Comparison of ENCODE assay signal across 14 mouse cellular contexts in genomic region chr5:126097262-126097628, GRCm38 (mm10).
DNase-seq lines count a peak whose midpoint lies in the region; ATAC-seq and TF ChIP-seq lines count a peak whose summit lies in the region.
"Had no signal": no experiment of that assay in that cellular context is flagged by ENCODE, and none has a peak within 500 bp of the region (broad histone marks: within the 10 kb centered on the region; RNA-seq: fewer than 3 reads in every experiment).

No protein-coding gene starts in this region.

- H3K4me3 ChIP-seq in forebrain, embryonic 13.5 days, result no peak overlapping the region
- H3K4me3 ChIP-seq in forebrain, embryonic 12.5 days (replicated peaks), result no peak overlapping the region
- H3K4me3 ChIP-seq in forebrain, embryonic 15.5 days, result no peak overlapping the region
- no peak overlapping the region for H3K4me3 ChIP-seq in forebrain, embryonic 11.5 days (ENCODE audit: low read depth, low read length)
- no peak overlapping the region for H3K4me3 ChIP-seq in lung, embryonic 14.5 days (ENCODE audit: low read depth, low read length)
- H3K4me3 ChIP-seq in lung, postnatal 0 days (ENCODE audit: low read depth, low read length), result no peak overlapping the region
- H3K4me3 ChIP-seq: embryonic facial prominence, embryonic 10.5 days; embryonic facial prominence, embryonic 12.5 days had no signal

- no peaks in the 10 kb centered on the region; the same call in 1 of the 2 replicates for H3K4me1 ChIP-seq in forebrain, embryonic 13.5 days
- H3K4me1 ChIP-seq in forebrain, embryonic 12.5 days, result peaks cover 3% of the 10 kb centered on the region; the same call in 1 of the 2 replicates
- H3K4me1 ChIP-seq in forebrain, embryonic 15.5 days, result no peaks in the 10 kb centered on the region
- no peaks in the 10 kb centered on the region for H3K4me1 ChIP-seq in forebrain, embryonic 11.5 days (replicated peaks; ENCODE audit: control insufficient read depth, insufficient read depth, low read length)
- no peaks in the 10 kb centered on the region for H3K4me1 ChIP-seq in lung, embryonic 14.5 days (ENCODE audit: insufficient read depth)
- H3K4me1 ChIP-seq in lung, postnatal 0 days (ENCODE audit: insufficient read depth, low read depth, low read length), result no peaks in the 10 kb centered on the region
- H3K4me1 ChIP-seq: embryonic facial prominence, embryonic 10.5 days; embryonic facial prominence, embryonic 12.5 days had no signal

- DNase-seq in forebrain, embryonic 11.5 days (ENCODE audit: low spot score), result no peak
- DNase-seq in lung, embryonic 14.5 days, result peak; percentile 20
- no peak for DNase-seq in lung, postnatal 0 days (ENCODE audit: low spot score)
- DNase-seq: adrenal gland, adult 2 months; adrenal gland, postnatal 10 days; adrenal gland, postnatal 25 days; cerebellum, adult 11-12 months; cerebellum, adult 2 months; cerebellum, adult 9-10 months had no signal

- no peaks in the 10 kb centered on the region for H3K27me3 ChIP-seq in forebrain, embryonic 13.5 days
- H3K27me3 ChIP-seq in forebrain, embryonic 12.5 days, result no peaks in the 10 kb centered on the region
- no peaks in the 10 kb centered on the region for H3K27me3 ChIP-seq in forebrain, embryonic 15.5 days
- H3K27me3 ChIP-seq in forebrain, embryonic 11.5 days (ENCODE audit: control insufficient read depth, insufficient read depth, low read length), result no peaks in the 10 kb centered on the region
- H3K27me3 ChIP-seq in lung, embryonic 14.5 days (ENCODE audit: insufficient read depth, low read length), result no peaks in the 10 kb centered on the region
- no peaks in the 10 kb centered on the region for H3K27me3 ChIP-seq in lung, postnatal 0 days (replicated peaks; ENCODE audit: insufficient read depth, low read length)
- H3K27me3 ChIP-seq: embryonic facial prominence, embryonic 12.5 days had no signal

- no peaks in the 10 kb centered on the region for H3K9me3 ChIP-seq in forebrain, embryonic 13.5 days (replicated peaks)
- no peaks in the 10 kb centered on the region for H3K9me3 ChIP-seq in forebrain, embryonic 12.5 days
- no peaks in the 10 kb centered on the region for H3K9me3 ChIP-seq in forebrain, embryonic 15.5 days
- no peaks in the 10 kb centered on the region for H3K9me3 ChIP-seq in forebrain, embryonic 11.5 days (ENCODE audit: control insufficient read depth, low read length)
- H3K9me3 ChIP-seq in lung, embryonic 14.5 days (ENCODE audit: low read depth, low read length), result no peaks in the 10 kb centered on the region
- no peaks in the 10 kb centered on the region for H3K9me3 ChIP-seq in lung, postnatal 0 days (ENCODE audit: low read length)
- H3K9me3 ChIP-seq: embryonic facial prominence, embryonic 10.5 days; embryonic facial prominence, embryonic 12.5 days had no signal

- no peak for TF ChIP-seq CTCF in lung, embryonic 14.5 days (IDR thresholded peaks at IDR 0.05; ENCODE audit: low read depth)
- TF ChIP-seq CTCF in lung, postnatal 0 days (IDR thresholded peaks at IDR 0.05), result no peak

- no peak overlapping the region for H3K9ac ChIP-seq in forebrain, embryonic 13.5 days
- H3K9ac ChIP-seq in forebrain, embryonic 12.5 days, result no peak overlapping the region
- H3K9ac ChIP-seq in forebrain, embryonic 15.5 days (replicated peaks), result no peak overlapping the region
- no peak overlapping the region for H3K9ac ChIP-seq in forebrain, embryonic 11.5 days (ENCODE audit: low read length)
- no peak overlapping the region for H3K9ac ChIP-seq in lung, embryonic 14.5 days
- no peak overlapping the region for H3K9ac ChIP-seq in lung, postnatal 0 days (replicated peaks; ENCODE audit: low read depth)
- H3K9ac ChIP-seq: embryonic facial prominence, embryonic 12.5 days had no signal

- H3K27ac ChIP-seq in forebrain, embryonic 13.5 days, result no peak overlapping the region
- H3K27ac ChIP-seq in forebrain, embryonic 12.5 days, result no peak overlapping the region
- no peak overlapping the region for H3K27ac ChIP-seq in forebrain, embryonic 15.5 days (replicated peaks)
- H3K27ac ChIP-seq in forebrain, embryonic 11.5 days (ENCODE audit: low read depth, low read length), result no peak overlapping the region
- H3K27ac ChIP-seq in lung, embryonic 14.5 days (ENCODE audit: low read depth), result no peak overlapping the region
- H3K27ac ChIP-seq in lung, postnatal 0 days (ENCODE audit: low read length), result no peak overlapping the region
- H3K27ac ChIP-seq: embryonic facial prominence, embryonic 10.5 days; embryonic facial prominence, embryonic 12.5 days had no signal

- H3K36me3 ChIP-seq in forebrain, embryonic 13.5 days (ENCODE audit: poor library complexity, severe bottlenecking), result no peaks in the 10 kb centered on the region
- H3K36me3 ChIP-seq in forebrain, embryonic 12.5 days (replicated peaks), result no peaks in the 10 kb centered on the region
- H3K36me3 ChIP-seq in forebrain, embryonic 15.5 days, result no peaks in the 10 kb centered on the region
- H3K36me3 ChIP-seq in forebrain, embryonic 11.5 days (ENCODE audit: control insufficient read depth, insufficient read depth, low read length), result no peaks in the 10 kb centered on the region
- H3K36me3 ChIP-seq in lung, embryonic 14.5 days (ENCODE audit: insufficient read depth), result no peaks in the 10 kb centered on the region
- no peaks in the 10 kb centered on the region for H3K36me3 ChIP-seq in lung, postnatal 0 days (ENCODE audit: insufficient read depth, low read length)
- H3K36me3 ChIP-seq: embryonic facial prominence, embryonic 10.5 days; embryonic facial prominence, embryonic 12.5 days had no signal

- H3K4me2 ChIP-seq in forebrain, embryonic 13.5 days, result no peak overlapping the region
- no peak overlapping the region for H3K4me2 ChIP-seq in forebrain, embryonic 12.5 days
- no peak overlapping the region for H3K4me2 ChIP-seq in forebrain, embryonic 15.5 days (replicated peaks)
- H3K4me2 ChIP-seq in forebrain, embryonic 11.5 days (ENCODE audit: low read depth, low read length, severe bottlenecking), result no peak overlapping the region
- no peak overlapping the region for H3K4me2 ChIP-seq in lung, embryonic 14.5 days
- no peak overlapping the region for H3K4me2 ChIP-seq in lung, postnatal 0 days (replicated peaks; ENCODE audit: low read depth, low read length)
- H3K4me2 ChIP-seq: embryonic facial prominence, embryonic 12.5 days had no signal

- peak; percentile 63 for ATAC-seq in forebrain, embryonic 13.5 days
- ATAC-seq in forebrain, embryonic 12.5 days (ENCODE audit: low FRiP score), result no peak
- peak; percentile 64 for ATAC-seq in forebrain, embryonic 15.5 days (replicated peaks)
- ATAC-seq in forebrain, embryonic 11.5 days (replicated peaks; ENCODE audit: low FRiP score), result no peak
- ATAC-seq in lung, embryonic 14.5 days (ENCODE audit: insufficient read depth), result peak; percentile 70; the same call in 1 of the 2 replicates
- ATAC-seq in lung, postnatal 0 days, result no peak

- TF ChIP-seq EP300 in lung, postnatal 0 days (IDR thresholded peaks at IDR 0.05), result no peak

Comparison
In these comparisons a context has a peak if more than half of its experiments do, and no peak if none do; other contexts are left out.
1. ATAC-seq: peak in forebrain, embryonic 13.5 days (single experiment), forebrain, embryonic 15.5 days (single experiment) and lung, embryonic 14.5 days (single experiment); none in forebrain, embryonic 12.5 days (single experiment), forebrain, embryonic 11.5 days (single experiment) and lung, postnatal 0 days (single experiment).